Mouse (Mus musculus): ENCODE measurements around the gene Obp2b. TPM values are rescaled to one million over a fixed set of nuclear protein-coding genes. Genes with fewer than 3 reads are reported as not detected.

Obp2b gene
- polyA plus RNA-seq, 1 experiment from 2014 or later, result not detected

DNA sequence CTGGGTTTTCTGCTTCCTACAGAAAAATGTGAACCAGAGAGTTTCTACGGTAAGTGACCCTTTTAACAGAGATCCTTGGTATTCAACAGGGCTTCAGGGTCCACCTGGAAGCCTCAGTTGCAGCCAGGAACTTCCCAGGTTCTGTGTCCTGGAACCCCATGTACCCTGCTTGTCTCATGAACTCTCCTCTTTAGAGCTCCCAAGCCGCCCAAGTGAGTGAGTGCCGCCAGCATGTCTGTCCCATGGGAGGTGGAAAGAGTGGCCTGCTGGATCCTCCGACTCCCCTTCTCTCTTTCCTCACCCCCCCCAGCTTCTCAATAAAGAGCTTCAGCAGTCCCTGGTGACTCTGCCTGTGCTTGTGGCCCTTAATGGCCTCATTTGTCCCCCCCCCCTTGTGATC, 31.0 kb downstream of the Obp2b start:
- no peaks in the 10 kb centered on the region for H3K4me1 ChIP-seq (ENCODE audit: control insufficient read depth, insufficient read depth, low read length)
- WGBS, result 83% methylated on average over 4 of the region's 4 CpGs
- H3K9me3 ChIP-seq (ENCODE audit: control insufficient read depth, low read length), result no peaks in the 10 kb centered on the region
- no peak for ATAC-seq (ENCODE audit: low FRiP score, low TSS enrichment)
- no peaks in the 10 kb centered on the region for H3K36me3 ChIP-seq (ENCODE audit: control insufficient read depth, insufficient read depth, low read length)
- no peak overlapping the region for H3K9ac ChIP-seq (ENCODE audit: low read depth, low read length)
- H3K27me3 ChIP-seq (ENCODE audit: control insufficient read depth, insufficient read depth, low read length), result no peaks in the 10 kb centered on the region
- H3K27ac ChIP-seq (ENCODE audit: low read depth, low read length), result no peak overlapping the region
- H3K4me2 ChIP-seq (replicated peaks; ENCODE audit: low read depth, low read length), result no peak overlapping the region
- no peak overlapping the region for H3K4me3 ChIP-seq (ENCODE audit: low read length)

DNA sequence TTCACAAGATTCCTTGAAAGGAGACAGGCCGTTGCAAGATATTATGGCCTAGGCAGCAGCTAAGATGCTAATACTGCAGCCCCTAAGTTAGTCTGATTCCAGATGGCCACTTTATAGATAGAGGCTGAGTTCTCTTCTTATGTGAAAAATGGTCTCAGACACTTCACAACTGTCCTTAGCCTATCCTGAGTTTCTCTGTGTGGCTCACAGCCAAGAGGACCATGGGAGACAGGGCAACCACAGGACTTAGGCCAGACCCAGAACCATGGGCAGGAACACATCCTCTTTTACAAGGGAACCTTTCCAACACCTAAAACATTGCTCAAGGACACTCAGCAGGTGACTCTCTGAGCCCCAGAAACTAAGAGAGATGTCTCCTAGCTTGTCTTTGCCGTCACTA, 36.7 kb downstream of the Obp2b start:
- Histone ChIP-seq H3K4me3 (ENCODE audit: low read length) (no peak overlapping the region), H3K9ac (ENCODE audit: low read depth, low read length) (no peak overlapping the region), H3K27me3 (ENCODE audit: control insufficient read depth, insufficient read depth, low read length) (no peaks in the 10 kb centered on the region), H3K27ac (ENCODE audit: low read depth, low read length) (no peak overlapping the region), H3K9me3 (ENCODE audit: control insufficient read depth, low read length) (no peaks in the 10 kb centered on the region), H3K4me2 (replicated peaks; ENCODE audit: low read depth, low read length) (no peak overlapping the region), H3K36me3 (ENCODE audit: control insufficient read depth, insufficient read depth, low read length) (no peaks in the 10 kb centered on the region), H3K4me1 (ENCODE audit: control insufficient read depth, insufficient read depth, low read length) (no peaks in the 10 kb centered on the region)
- WGBS, result 92% methylated on average over 2 of the region's 2 CpGs
- ATAC-seq (ENCODE audit: low FRiP score, low TSS enrichment), result no peak

DNA sequence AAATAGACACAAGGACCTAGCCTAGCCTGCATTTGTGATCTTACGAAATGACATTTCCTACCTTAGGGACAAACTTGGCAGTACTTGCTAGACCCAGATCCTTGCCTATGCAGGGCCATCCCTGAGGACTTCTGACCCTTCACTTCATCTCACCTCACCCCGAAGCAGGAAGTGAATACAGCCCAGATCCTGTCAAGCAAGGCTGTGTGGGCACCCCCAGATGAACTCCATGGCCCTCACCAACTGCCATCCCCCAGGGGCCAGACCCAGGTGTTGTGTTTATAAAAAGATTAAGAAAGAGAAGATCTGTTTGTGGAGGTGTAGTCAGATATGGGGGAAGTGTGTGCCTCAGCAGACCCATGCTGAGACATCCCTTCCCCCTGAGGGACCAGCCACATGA, 37.8 kb downstream of the Obp2b start:
- WGBS, result 77% methylated on average over 2 of the region's 2 CpGs
- ATAC-seq (ENCODE audit: low FRiP score, low TSS enrichment), result no peak
- H3K9ac ChIP-seq (ENCODE audit: low read depth, low read length), result no peak overlapping the region
- H3K9me3 ChIP-seq (ENCODE audit: control insufficient read depth, low read length), result no peaks in the 10 kb centered on the region
- H3K36me3 ChIP-seq (ENCODE audit: control insufficient read depth, insufficient read depth, low read length), result no peaks in the 10 kb centered on the region
- no peak overlapping the region for H3K27ac ChIP-seq (ENCODE audit: low read depth, low read length)
- no peaks in the 10 kb centered on the region for H3K4me1 ChIP-seq (ENCODE audit: control insufficient read depth, insufficient read depth, low read length)
- H3K4me3 ChIP-seq (ENCODE audit: low read length), result no peak overlapping the region
- H3K27me3 ChIP-seq (ENCODE audit: control insufficient read depth, insufficient read depth, low read length), result no peaks in the 10 kb centered on the region
- H3K4me2 ChIP-seq (replicated peaks; ENCODE audit: low read depth, low read length), result no peak overlapping the region

DNA sequence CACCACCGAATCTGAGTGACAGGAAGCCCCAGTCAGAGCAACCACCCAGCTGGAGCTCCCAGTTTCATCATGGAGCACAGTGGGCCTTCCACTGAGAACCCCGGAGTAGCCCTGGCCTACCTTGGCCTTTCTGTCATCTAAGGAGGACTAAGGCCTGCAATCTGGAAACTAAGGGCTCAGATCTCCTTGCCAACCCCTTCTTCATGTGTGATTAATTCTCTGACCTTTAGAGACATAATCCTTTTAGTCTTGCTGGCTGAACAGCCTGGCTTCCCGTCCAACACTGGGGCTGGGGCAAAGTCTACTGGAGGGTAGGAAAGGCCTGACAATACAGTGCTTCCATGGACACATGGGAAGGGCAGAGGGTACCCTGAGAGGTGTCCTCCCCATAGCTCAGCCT, 39.2 kb downstream of the Obp2b start:
- no peaks in the 10 kb centered on the region for H3K9me3 ChIP-seq (ENCODE audit: control insufficient read depth, low read length)
- H3K4me2 ChIP-seq (replicated peaks; ENCODE audit: low read depth, low read length), result no peak overlapping the region
- no peaks in the 10 kb centered on the region for H3K27me3 ChIP-seq (ENCODE audit: control insufficient read depth, insufficient read depth, low read length)
- no peaks in the 10 kb centered on the region for H3K36me3 ChIP-seq (ENCODE audit: control insufficient read depth, insufficient read depth, low read length)
- H3K4me3 ChIP-seq (ENCODE audit: low read length), result no peak overlapping the region
- no peak overlapping the region for H3K27ac ChIP-seq (ENCODE audit: low read depth, low read length)
- WGBS, result 59% methylated on average over 3 of the region's 3 CpGs
- ATAC-seq (ENCODE audit: low FRiP score, low TSS enrichment), result no peak
- no peaks in the 10 kb centered on the region for H3K4me1 ChIP-seq (ENCODE audit: control insufficient read depth, insufficient read depth, low read length)
- no peak overlapping the region for H3K9ac ChIP-seq (ENCODE audit: low read depth, low read length)

GRCm38 (mm10) chr2:25776717-25777116, 39.9 kb downstream of the Obp2b start, which contains the start of gene Lcn11:
Lcn11 (plus strand) TSS chr2:25777017.
- Histone ChIP-seq H3K9me3 (ENCODE audit: control insufficient read depth, low read length) (no peaks in the 10 kb centered on the region), H3K4me1 (ENCODE audit: control insufficient read depth, insufficient read depth, low read length) (no peaks in the 10 kb centered on the region), H3K27ac (ENCODE audit: low read depth, low read length) (no peak within 1 kb of the TSS), H3K27me3 (ENCODE audit: control insufficient read depth, insufficient read depth, low read length) (no peaks in the 10 kb centered on the region), H3K4me2 (replicated peaks; ENCODE audit: low read depth, low read length) (no peak within 1 kb of the TSS), H3K36me3 (ENCODE audit: control insufficient read depth, insufficient read depth, low read length) (no peaks in the 10 kb centered on the region), H3K9ac (ENCODE audit: low read depth, low read length) (no peak within 1 kb of the TSS), H3K4me3 (ENCODE audit: low read length) (no peak within 1 kb of the TSS)
- WGBS, result 100% methylated on average over 1 of the region's 1 CpGs
- no peak for ATAC-seq (ENCODE audit: low FRiP score, low TSS enrichment)

DNA sequence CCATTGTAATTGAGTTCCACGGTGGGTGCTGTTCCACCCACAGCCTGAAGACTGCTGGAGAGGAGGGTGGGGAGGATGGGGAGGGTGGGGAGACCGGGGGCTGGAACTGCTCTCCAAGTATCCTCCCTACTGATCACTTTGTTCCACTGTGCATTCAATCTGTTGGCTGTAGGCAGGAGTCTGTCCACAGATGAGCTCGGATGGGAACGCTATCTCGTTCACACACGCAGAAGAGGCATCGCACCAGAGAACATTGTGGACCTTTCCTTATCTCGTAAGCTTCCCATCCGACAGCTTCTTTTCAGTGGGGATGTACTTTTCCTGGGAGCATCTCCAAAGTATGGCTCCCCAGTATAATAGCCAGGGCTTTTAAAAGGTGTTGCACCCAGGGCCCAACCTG, 42.3 kb downstream of the Obp2b start:
- no peak overlapping the region for H3K4me3 ChIP-seq (ENCODE audit: low read length)
- no peaks in the 10 kb centered on the region for H3K36me3 ChIP-seq (ENCODE audit: control insufficient read depth, insufficient read depth, low read length)
- H3K4me1 ChIP-seq (ENCODE audit: control insufficient read depth, insufficient read depth, low read length), result no peaks in the 10 kb centered on the region
- H3K9ac ChIP-seq (ENCODE audit: low read depth, low read length), result no peak overlapping the region
- no peaks in the 10 kb centered on the region for H3K27me3 ChIP-seq (ENCODE audit: control insufficient read depth, insufficient read depth, low read length)
- 93% methylated on average over 9 of the region's 9 CpGs for WGBS
- no peak overlapping the region for H3K4me2 ChIP-seq (replicated peaks; ENCODE audit: low read depth, low read length)
- no peaks in the 10 kb centered on the region for H3K9me3 ChIP-seq (ENCODE audit: control insufficient read depth, low read length)
- no peak overlapping the region for H3K27ac ChIP-seq (ENCODE audit: low read depth, low read length)
- ATAC-seq (ENCODE audit: low FRiP score, low TSS enrichment), result no peak

DNA sequence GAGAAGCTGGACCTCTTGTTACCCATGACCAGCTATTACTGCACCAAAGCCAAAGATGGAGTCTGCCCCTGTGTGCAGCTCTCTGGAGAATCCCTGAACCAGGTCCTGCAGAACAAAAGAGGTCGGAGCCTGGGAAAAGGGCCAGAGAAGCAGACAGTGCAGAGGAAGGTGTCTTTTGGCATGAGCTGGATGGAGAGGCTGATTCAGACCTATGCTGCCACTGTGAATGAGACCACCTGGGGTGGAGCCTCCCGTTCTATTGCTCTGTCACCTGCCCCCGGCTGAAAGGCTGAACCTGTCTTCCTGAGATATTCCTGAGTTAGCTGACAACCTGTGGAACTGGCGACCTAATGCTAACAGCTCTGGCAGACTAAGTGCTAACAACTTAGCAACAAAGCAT, 44.1 kb downstream of the Obp2b start:
- ATAC-seq (ENCODE audit: low FRiP score, low TSS enrichment), result no peak
- Histone ChIP-seq H3K9me3 (ENCODE audit: control insufficient read depth, low read length) (no peaks in the 10 kb centered on the region), H3K36me3 (ENCODE audit: control insufficient read depth, insufficient read depth, low read length) (no peaks in the 10 kb centered on the region), H3K9ac (ENCODE audit: low read depth, low read length) (no peak overlapping the region), H3K27ac (ENCODE audit: low read depth, low read length) (no peak overlapping the region), H3K4me2 (replicated peaks; ENCODE audit: low read depth, low read length) (no peak overlapping the region), H3K4me1 (ENCODE audit: control insufficient read depth, insufficient read depth, low read length) (no peaks in the 10 kb centered on the region), H3K27me3 (ENCODE audit: control insufficient read depth, insufficient read depth, low read length) (no peaks in the 10 kb centered on the region), H3K4me3 (ENCODE audit: low read length) (no peak overlapping the region)
- WGBS, result 38% methylated on average over 4 of the region's 4 CpGs

GRCm38 (mm10) chr2:25781957-25782356, 45.1 kb downstream of the Obp2b start, which contains the start of gene Gm13539:
Gm13539 (plus strand) TSS chr2:25782257.
- Histone ChIP-seq H3K9me3 (ENCODE audit: control insufficient read depth, low read length) (no peaks in the 10 kb centered on the region), H3K9ac (ENCODE audit: low read depth, low read length) (no peak within 1 kb of the TSS), H3K4me3 (ENCODE audit: low read length) (no peak within 1 kb of the TSS), H3K27ac (ENCODE audit: low read depth, low read length) (no peak within 1 kb of the TSS), H3K4me2 (replicated peaks; ENCODE audit: low read depth, low read length) (no peak within 1 kb of the TSS), H3K27me3 (ENCODE audit: control insufficient read depth, insufficient read depth, low read length) (no peaks in the 10 kb centered on the region), H3K36me3 (ENCODE audit: control insufficient read depth, insufficient read depth, low read length) (no peaks in the 10 kb centered on the region), H3K4me1 (ENCODE audit: control insufficient read depth, insufficient read depth, low read length) (no peaks in the 10 kb centered on the region)
- 87% methylated on average over 3 of the region's 3 CpGs for WGBS
- no peak for ATAC-seq (ENCODE audit: low FRiP score, low TSS enrichment)

- H3K27ac ChIP-seq (ENCODE audit: low read depth, low read length), result no peak overlapping the region
- WGBS, result 70% methylated on average over 5 of the region's 5 CpGs
- no peaks in the 10 kb centered on the region for H3K9me3 ChIP-seq (ENCODE audit: control insufficient read depth, low read length)
- no peak for ATAC-seq (ENCODE audit: low FRiP score, low TSS enrichment)
- H3K36me3 ChIP-seq (ENCODE audit: control insufficient read depth, insufficient read depth, low read length), result no peaks in the 10 kb centered on the region
- no peaks in the 10 kb centered on the region for H3K27me3 ChIP-seq (ENCODE audit: control insufficient read depth, insufficient read depth, low read length)
- H3K4me2 ChIP-seq (replicated peaks; ENCODE audit: low read depth, low read length), result no peak overlapping the region
- H3K9ac ChIP-seq (ENCODE audit: low read depth, low read length), result no peak overlapping the region
- no peak overlapping the region for H3K4me3 ChIP-seq (ENCODE audit: low read length)
- H3K4me1 ChIP-seq (ENCODE audit: control insufficient read depth, insufficient read depth, low read length), result no peaks in the 10 kb centered on the region
Observed at GRCm38 (mm10) chr2:25785573-25786322, 48.9 kb downstream of the Obp2b start.

Data from kidney, embryonic 14.5 days (tissue).